ENCODE assay signal across 13 mouse cellular contexts in the genomic region with DNA sequence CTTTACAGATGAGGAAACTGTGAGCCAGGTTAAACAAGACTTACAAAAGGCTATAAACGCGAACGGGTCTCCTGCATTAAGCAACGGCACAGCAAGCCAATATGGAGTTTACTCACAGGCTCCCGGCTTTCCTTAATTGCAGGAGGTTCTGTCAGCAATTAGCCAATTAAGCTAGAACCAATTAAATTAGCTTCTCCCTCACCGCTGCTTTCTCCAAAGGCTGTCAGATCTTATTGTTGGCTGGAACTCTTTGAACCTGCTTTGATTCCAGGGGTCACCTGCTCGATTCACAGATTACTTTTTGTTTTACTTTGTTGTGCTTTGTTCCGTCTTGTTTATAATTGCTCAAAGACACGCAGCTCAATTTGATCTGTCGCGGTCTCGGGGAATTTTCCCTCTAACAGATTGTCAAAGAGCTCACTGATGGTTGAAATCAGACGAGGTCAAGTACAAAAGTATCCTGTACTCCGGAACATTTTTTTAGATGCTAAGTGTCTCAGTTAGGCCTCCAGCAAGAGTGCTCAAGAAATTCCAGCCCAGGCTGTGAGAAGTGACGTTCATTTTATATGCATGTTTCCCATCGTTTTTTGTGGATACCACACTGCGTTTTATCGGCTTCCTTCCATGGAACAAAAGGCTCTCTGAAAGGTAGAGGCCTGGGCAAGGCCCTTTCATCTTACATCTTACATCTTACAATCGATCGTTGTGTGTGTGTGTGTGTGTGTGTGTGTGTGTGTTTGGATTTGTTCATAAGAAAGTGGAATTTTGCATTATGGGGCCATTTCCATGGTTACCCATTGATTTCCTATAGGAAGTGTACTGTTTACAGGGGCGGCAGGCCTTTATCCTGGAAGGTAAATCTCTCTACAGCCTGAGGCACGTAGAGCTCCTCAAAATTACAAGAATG.
DNase-seq lines count a peak whose midpoint lies in the region; ATAC-seq and TF ChIP-seq lines count a peak whose summit lies in the region.
"Had no signal": no experiment of that assay in that cellular context is flagged by ENCODE, and none has a peak within 500 bp of the region (broad histone marks: within the 10 kb centered on the region; RNA-seq: fewer than 3 reads in every experiment).

No protein-coding gene starts in this region.

- no peaks in the 10 kb centered on the region for H3K9me3 ChIP-seq in forebrain, embryonic 13.5 days (replicated peaks)
- no peaks in the 10 kb centered on the region for H3K9me3 ChIP-seq in midbrain, embryonic 10.5 days (replicated peaks)
- H3K9me3 ChIP-seq: heart, embryonic 12.5 days; lung, embryonic 15.5 days had no signal

- no peaks in the 10 kb centered on the region for H3K36me3 ChIP-seq in forebrain, embryonic 13.5 days (ENCODE audit: poor library complexity, severe bottlenecking)
- no peaks in the 10 kb centered on the region for H3K36me3 ChIP-seq in midbrain, embryonic 10.5 days
- H3K36me3 ChIP-seq: G1E; heart, embryonic 12.5 days; lung, embryonic 15.5 days had no signal

- H3K4me1 ChIP-seq in forebrain, embryonic 13.5 days = peaks cover 31% of the 10 kb centered on the region
- H3K4me1 ChIP-seq in midbrain, embryonic 10.5 days = peaks cover 30% of the 10 kb centered on the region
- H3K4me1 ChIP-seq: heart, embryonic 12.5 days; lung, embryonic 15.5 days had no signal

- H3K27me3 ChIP-seq in forebrain, embryonic 13.5 days = no peaks in the 10 kb centered on the region
- H3K27me3 ChIP-seq in midbrain, embryonic 10.5 days (ENCODE audit: low read depth, poor library complexity, severe bottlenecking) = no peaks in the 10 kb centered on the region
- H3K27me3 ChIP-seq: heart, embryonic 12.5 days; lung, embryonic 15.5 days had no signal

- ATAC-seq in forebrain, embryonic 13.5 days = peak; percentile 79
- no peak for ATAC-seq in frontal cortex, adult (ENCODE audit: low TSS enrichment)

- 1% methylated on average over 22 of the region's 22 CpGs for WGBS in forebrain, embryonic 13.5 days
- WGBS in midbrain, embryonic 10.5 days = 35% methylated on average over 22 of the region's 22 CpGs

- DNase-seq in layer of hippocampus, adult 2 months (ENCODE audit: low spot score in 2 of 2) = no peak
- no peak for DNase-seq in layer of hippocampus, adult 8-10 months (ENCODE audit: low spot score in 2 of 2)
- DNase-seq in midbrain, embryonic 10.5 days (ENCODE audit: low spot score) = peak; percentile 15
- DNase-seq in retina, embryonic 14.5 days (ENCODE audit: low spot score) = peak; percentile 56
- DNase-seq in cerebellum, postnatal 36 days = no peak
- DNase-seq in urinary bladder, adult 18-20 months (ENCODE audit: low spot score in 2 of 2) = no peak
- DNase-seq: kidney, postnatal 36 days; right cerebral cortex, adult 18-20 months had no signal

- H3K27ac ChIP-seq in layer of hippocampus, adult 2 months = peak overlapping the region; percentile 55
- peak overlapping the region; percentile 66 for H3K27ac ChIP-seq in forebrain, embryonic 13.5 days
- 0 out of 2 replicates have a peak overlapping the region, but pooled peaks have one; percentile 33 for H3K27ac ChIP-seq in midbrain, embryonic 10.5 days (replicated peaks)
- H3K27ac ChIP-seq: lung, embryonic 15.5 days had no signal

- TF ChIP-seq CTCF in layer of hippocampus, adult 2 months (conservative IDR thresholded peaks at IDR 0.05) = no peak

- H3K4me3 ChIP-seq in layer of hippocampus, adult 2 months = peak overlapping the region; percentile 33
- no peak overlapping the region for H3K4me3 ChIP-seq in forebrain, embryonic 13.5 days
- H3K4me3 ChIP-seq in midbrain, embryonic 10.5 days = no peak overlapping the region
- H3K4me3 ChIP-seq: heart, embryonic 12.5 days; lung, embryonic 15.5 days had no signal

- no peak overlapping the region for H3K9ac ChIP-seq in forebrain, embryonic 13.5 days
- H3K9ac ChIP-seq: heart, embryonic 12.5 days; lung, embryonic 15.5 days had no signal

- H3K4me2 ChIP-seq in forebrain, embryonic 13.5 days = peak overlapping the region; percentile 36
- H3K4me2 ChIP-seq: heart, embryonic 12.5 days; lung, embryonic 15.5 days had no signal

Comparison
In these comparisons a context has a peak if more than half of its experiments do, and no peak if none do; other contexts are left out.
1. DNase-seq: peak in midbrain, embryonic 10.5 days (single experiment) and retina, embryonic 14.5 days (single experiment); none in layer of hippocampus, adult 2 months (0 of 2), layer of hippocampus, adult 8-10 months (0 of 2), cerebellum, postnatal 36 days (0 of 2) and urinary bladder, adult 18-20 months (0 of 2).
2. Peak in every context shown above with its lines, with median percentiles within 50 percentile points of each other: H3K27ac ChIP-seq.